Mouse (Mus musculus) forebrain, postnatal 0 days (tissue): Measurements from ENCODE around the gene Oxct2a. TPM values are rescaled to one million over a fixed set of nuclear protein-coding genes. Genes with fewer than 3 reads are reported as not detected.

ENCODE experiments used
- ATAC-seq: fragments of 200-750 bp; cut with Nextera tagmentation; 2 replicates; pipeline ENCODE4 v1.8.0; 2017; ENCODE audit warnings: mild to moderate bottlenecking, moderate library complexity
- DNase-seq: peaks from one replicate; pipeline ENCODE4 v3.0.0-alpha.2; 2015
- H3K27ac ChIP-seq: fragments of 300-500 bp; sonication (generic); 2 replicates; pipeline ENCODE4 v1.5.1; 2014; ENCODE audit warnings: low read depth, mild to moderate bottlenecking, antibody characterized with exemption, low read length, moderate library complexity, mixed read lengths
- H3K27me3 ChIP-seq: fragments of 300-500 bp; sonication (generic); 2 replicates; pipeline ENCODE4 v1.6.1; 2014; ENCODE audit warnings: mild to moderate bottlenecking, low read length, mixed read lengths; ENCODE audit not compliant: insufficient read depth
- H3K36me3 ChIP-seq: fragments of 300-500 bp; sonication (generic); 2 replicates; pipeline ENCODE4 v1.6.1; 2014; ENCODE audit warnings: mild to moderate bottlenecking, moderate library complexity; ENCODE audit not compliant: insufficient read depth
- H3K4me1 ChIP-seq: fragments of 300-500 bp; sonication (generic); 2 replicates; pipeline ENCODE4 v1.6.1; 2014; ENCODE audit warnings: antibody characterized with exemption; ENCODE audit not compliant: insufficient read depth
- H3K4me2 ChIP-seq: fragments of 300-500 bp; sonication (generic); 2 replicates; pipeline ENCODE4 v1.6.1; 2014; ENCODE audit warnings: low read depth, mild to moderate bottlenecking, moderate library complexity
- H3K4me3 ChIP-seq: fragments of 300-500 bp; sonication (generic); 2 replicates; pipeline ENCODE4 v1.5.1; 2014; ENCODE audit warnings: low read depth, low read length, mixed read lengths
- H3K9ac ChIP-seq: fragments of 300-500 bp; sonication (generic); 2 replicates; pipeline ENCODE4 v1.6.1; 2014; ENCODE audit warnings: mild to moderate bottlenecking
- H3K9me3 ChIP-seq: fragments of 300-500 bp; sonication (generic); 2 replicates; pipeline ENCODE4 v1.6.1; 2016; ENCODE audit warnings: low read length
- CTCF ChIP-seq: sonication (generic); IDR thresholded peaks from 2 replicates; pipeline ENCODE4 v1.5.1; 2016; ENCODE audit warnings: antibody characterized with exemption, control low read depth, low read depth
- WGBS: fragments of 180-500 bp; shearing (Covaris S2); extraction: QIAGEN DNeasy Blood & Tissue Kit; methylation state at CpG from one replicate; pipeline ENCODE4 v1.1.7; 2014; 5-methylcytosine and 5-hydroxymethylcytosine counted together
- polyA plus RNA-seq: library from polyadenylated mRNA; unstranded; fragments of >200 nt; fragmentation: Nextera tagmentation; extraction: Ambion mirVana; gene quantifications from 2 replicates; pipeline ENCODE4 v1.2.1, GENCODE M21; 2015
- total RNA-seq: library from RNA; depleted of rRNA; stranded (reverse); fragments of >200 nt; gene quantifications from 2 replicates; pipeline ENCODE4 v1.2.3, GENCODE M21; 2014; rRNA removed

Gene Oxct2a
- 0.15 and 0.19 TPM in 2 replicates for total RNA-seq
- polyA plus RNA-seq = 0.08 TPM in 1 of 2 replicates, not detected in the other

DNA sequence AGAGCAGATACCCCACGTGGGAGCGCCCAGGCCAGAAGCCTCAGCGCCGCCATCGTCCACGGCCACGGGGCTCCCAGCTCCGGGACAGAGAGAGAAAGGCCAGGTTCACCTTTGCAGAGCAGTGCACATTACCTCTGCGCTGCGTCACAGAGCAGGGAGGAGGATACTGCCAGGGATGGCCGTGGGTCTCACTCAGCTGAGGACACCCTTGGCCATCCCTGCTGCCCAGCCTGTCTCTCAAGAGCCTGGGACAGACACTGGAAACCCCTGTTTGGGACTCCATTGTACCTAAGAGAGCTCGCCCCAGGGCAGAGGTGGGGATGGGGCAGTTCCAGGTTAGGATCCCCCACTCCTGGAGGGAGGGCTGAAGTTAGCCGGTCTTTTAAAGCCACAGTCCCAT lies at the start of gene Oxct2a:
TSS of gene Oxct2a (minus strand) at position 101 of the 400 bp plus-strand sequence.
- TF ChIP-seq CTCF = no peak
- Histone ChIP-seq H3K4me2 (peak within 1 kb of the TSS; percentile 44), H3K4me3 (peak within 1 kb of the TSS; percentile 18), H3K36me3 (no peaks in the 10 kb centered on the region), H3K9me3 (no peaks in the 10 kb centered on the region), H3K27ac (no peak within 1 kb of the TSS), H3K4me1 (no peaks in the 10 kb centered on the region), H3K27me3 (no peaks in the 10 kb centered on the region), H3K9ac (no peak within 1 kb of the TSS)
- DNase-seq (no peak), ATAC-seq (0 out of 2 replicates have a peak, but pooled peaks have one; percentile 1)
- 16% methylated on average over 13 of the region's 13 CpGs for WGBS

DNA sequence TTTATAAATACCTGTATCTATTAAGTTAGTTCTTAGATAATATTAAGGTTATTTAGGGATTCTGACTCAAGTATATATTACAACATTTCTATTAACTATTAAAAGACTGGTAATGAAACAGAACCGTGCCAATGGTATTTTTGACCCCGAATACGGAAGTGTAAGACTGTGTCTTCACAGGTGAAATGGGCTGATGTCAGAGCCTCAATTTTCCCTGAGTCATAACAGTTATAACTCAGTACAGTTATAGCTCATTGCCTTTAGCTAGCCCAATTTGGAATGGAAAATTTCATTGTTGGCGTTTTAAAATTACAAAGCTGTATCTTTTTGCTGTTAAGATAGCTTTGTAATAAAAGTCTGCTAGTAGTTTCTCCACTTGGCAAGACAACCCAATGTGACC lies 40.1 kb upstream of the Oxct2a start:
- no peak for DNase-seq
- no peak for TF ChIP-seq CTCF
- Histone ChIP-seq H3K9me3 (no peaks in the 10 kb centered on the region), H3K4me2 (no peak overlapping the region), H3K4me3 (no peak overlapping the region), H3K36me3 (peaks cover 88% of the 10 kb centered on the region), H3K27me3 (no peaks in the 10 kb centered on the region), H3K9ac (no peak overlapping the region), H3K4me1 (no peaks in the 10 kb centered on the region), H3K27ac (no peak overlapping the region)
- ATAC-seq = no peak
- whole genome bisulfite sequencing = 95% methylated on average over 4 of the region's 4 CpGs

DNA sequence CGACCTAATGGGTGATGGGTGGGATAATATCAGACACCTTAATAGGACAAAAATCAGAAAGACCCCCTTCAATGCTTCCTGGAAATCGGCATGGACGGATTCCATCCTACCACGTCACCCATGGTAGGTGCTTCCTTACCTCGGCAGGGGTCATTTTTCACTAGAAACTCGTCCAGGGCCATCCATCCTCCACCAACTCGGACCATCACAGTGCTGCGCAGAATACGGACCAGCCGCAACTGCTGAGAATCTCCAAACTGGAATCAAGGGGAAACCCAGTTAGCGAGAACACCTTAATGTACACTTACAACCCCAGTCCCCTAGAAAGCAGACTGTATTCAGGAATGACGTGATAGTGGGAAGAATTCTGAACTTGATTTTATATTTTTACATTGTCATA lies 37.3 kb upstream of the Oxct2a start:
- TF ChIP-seq CTCF = no peak
- peaks cover 81% of the 10 kb centered on the region for H3K36me3 ChIP-seq
- 94% methylated on average over 12 of the region's 12 CpGs for WGBS
- no peaks in the 10 kb centered on the region for H3K27me3 ChIP-seq
- H3K9me3 ChIP-seq = no peaks in the 10 kb centered on the region
- H3K9ac ChIP-seq = no peak overlapping the region
- no peaks in the 10 kb centered on the region for H3K4me1 ChIP-seq
- no peak overlapping the region for H3K27ac ChIP-seq
- DNase-seq = no peak
- no peak for ATAC-seq
- no peak overlapping the region for H3K4me2 ChIP-seq
- H3K4me3 ChIP-seq = no peak overlapping the region

DNA sequence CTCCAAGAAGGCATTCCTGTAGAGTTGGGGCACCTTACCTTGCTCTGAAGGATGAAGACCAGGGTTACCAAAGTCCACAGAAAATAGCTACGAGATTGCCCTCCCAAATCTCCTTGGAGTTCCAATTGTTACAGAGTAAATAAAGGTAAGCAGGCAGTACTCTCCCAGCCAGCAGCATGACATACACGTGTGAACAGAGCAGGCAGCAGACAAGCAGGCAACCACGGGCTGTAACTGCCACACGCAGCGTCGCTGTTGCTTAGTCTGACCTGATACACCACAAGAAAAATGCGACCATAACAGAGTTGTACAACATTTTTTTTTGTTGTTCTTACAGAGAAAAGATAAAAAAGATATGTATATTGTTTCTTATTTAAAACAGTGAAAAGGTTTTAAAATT lies 35.2 kb upstream of the Oxct2a start:
- Histone ChIP-seq H3K27ac (no peak overlapping the region), H3K27me3 (no peaks in the 10 kb centered on the region), H3K9ac (no peak overlapping the region), H3K9me3 (no peaks in the 10 kb centered on the region), H3K4me1 (no peaks in the 10 kb centered on the region), H3K4me3 (no peak overlapping the region), H3K4me2 (no peak overlapping the region), H3K36me3 (peaks cover 82% of the 10 kb centered on the region)
- DNase-seq (no peak), ATAC-seq (no peak)
- TF ChIP-seq CTCF = no peak
- 95% methylated on average over 7 of the region's 7 CpGs for WGBS

DNA sequence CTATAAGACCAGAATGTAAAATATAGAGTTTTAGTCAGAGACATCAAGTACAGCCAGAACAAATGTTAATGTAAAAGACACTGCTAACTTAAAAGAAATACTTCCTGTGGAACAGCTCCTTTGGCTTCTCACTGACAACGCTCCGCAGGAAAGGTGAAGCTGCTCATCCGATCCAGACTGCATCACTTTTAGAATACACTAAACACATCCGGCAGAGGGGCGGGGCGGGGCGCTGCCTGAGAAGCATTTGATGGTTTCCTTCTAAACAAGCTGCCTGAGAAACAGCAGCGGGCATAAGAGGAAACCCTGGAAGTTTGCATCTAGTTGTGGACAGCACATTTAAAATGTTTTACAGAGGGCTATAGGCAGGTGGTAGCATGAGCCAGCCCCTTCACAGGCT lies 32.5 kb upstream of the Oxct2a start:
- Histone ChIP-seq H3K4me2 (no peak overlapping the region), H3K27me3 (no peaks in the 10 kb centered on the region), H3K9me3 (no peaks in the 10 kb centered on the region), H3K4me3 (no peak overlapping the region), H3K36me3 (peaks cover 80% of the 10 kb centered on the region), H3K4me1 (no peaks in the 10 kb centered on the region), H3K9ac (no peak overlapping the region), H3K27ac (no peak overlapping the region)
- DNase-seq (no peak), ATAC-seq (no peak)
- TF ChIP-seq CTCF = no peak
- 91% methylated on average over 8 of the region's 8 CpGs for WGBS

DNA sequence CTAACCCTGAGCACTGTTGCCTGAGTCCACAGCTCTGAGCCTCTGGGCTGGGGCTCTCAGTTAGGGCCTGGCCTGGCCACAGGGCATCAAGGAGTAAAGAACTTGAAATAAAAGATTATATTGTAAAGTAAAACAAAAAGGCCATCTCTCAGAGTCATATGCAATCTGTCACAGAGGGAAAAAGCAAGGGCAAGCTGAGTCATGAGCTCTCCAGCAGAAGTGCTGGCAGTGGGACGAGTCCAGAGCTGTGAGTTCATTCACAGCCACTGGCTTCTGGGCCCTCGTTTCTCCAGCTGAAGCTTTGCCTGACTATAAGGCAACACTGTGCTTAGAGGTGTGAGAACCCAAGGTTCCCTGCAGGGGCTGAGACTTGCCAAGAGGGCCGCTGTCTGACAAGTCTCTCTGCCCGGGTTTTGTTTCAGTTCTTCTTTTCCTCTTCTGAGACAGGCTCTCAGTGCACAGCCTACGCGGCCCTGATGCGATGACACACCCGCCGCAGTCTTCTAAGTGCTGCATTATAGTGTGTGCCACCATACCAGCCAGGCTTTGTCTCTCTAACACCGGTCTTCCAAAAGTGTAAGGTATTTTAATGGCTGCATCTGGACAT lies 29.9 kb upstream of the Oxct2a start:
- TF ChIP-seq CTCF = no peak
- Histone ChIP-seq H3K27ac (no peak overlapping the region), H3K27me3 (no peaks in the 10 kb centered on the region), H3K4me1 (no peaks in the 10 kb centered on the region), H3K4me3 (no peak overlapping the region), H3K36me3 (peaks cover 86% of the 10 kb centered on the region), H3K4me2 (no peak overlapping the region), H3K9ac (no peak overlapping the region), H3K9me3 (no peaks in the 10 kb centered on the region)
- WGBS = 84% methylated on average over 10 of the region's 10 CpGs
- no peak; the same call in 1 of the 2 replicates for ATAC-seq
- DNase-seq = no peak

DNA sequence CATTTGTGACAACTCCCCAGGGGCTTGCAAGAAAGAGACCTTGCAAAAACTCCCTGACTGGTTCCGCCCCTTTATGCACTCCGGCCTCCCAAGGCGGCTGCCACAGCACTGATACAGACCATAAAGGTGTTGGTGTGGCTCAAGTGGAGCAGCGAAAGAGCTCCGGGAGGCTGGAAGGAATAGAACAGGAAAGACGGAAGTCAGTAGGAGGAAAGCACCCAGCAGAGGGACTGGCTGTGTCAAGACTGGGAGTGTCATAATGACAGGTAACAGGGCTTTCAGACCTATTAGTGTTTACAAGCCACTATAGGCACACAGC lies 20.0 kb upstream of the Oxct2a start:
- Histone ChIP-seq H3K9me3 (no peaks in the 10 kb centered on the region), H3K27me3 (peaks cover 33% of the 10 kb centered on the region), H3K4me1 (no peaks in the 10 kb centered on the region), H3K4me3 (peak overlapping the region; percentile 45), H3K9ac (no peak overlapping the region), H3K27ac (no peak overlapping the region), H3K4me2 (peak overlapping the region; percentile 68), H3K36me3 (peaks cover 11% of the 10 kb centered on the region)
- ATAC-seq (no peak), DNase-seq (no peak)
- 8% methylated on average over 6 of the region's 6 CpGs for WGBS
- no peak for TF ChIP-seq CTCF
